Mouse (Mus musculus) hindbrain, embryonic 12.5 days (tissue): ENCODE measurements at regions not wholly inside any gene's neighbourhood (a gene's known extent, or its start where the extent isn't known, plus 50 kb on each side); places are given as distances from the start of the nearest gene placed in this dataset.
A peak's percentile ranks its signal among the peaks of the same experiment; 100 is the strongest.

Source experiments
- ATAC-seq: fragments of 200-750 bp; cut with Nextera tagmentation; 2 replicates; pipeline ENCODE4 v1.8.0; 2017; ENCODE audit warnings: moderate TSS enrichment; ENCODE audit not compliant: low FRiP score
- H3K27ac ChIP-seq: fragments of 300-500 bp; sonication (generic); 2 replicates; pipeline ENCODE4 v1.5.1; 2016; ENCODE audit warnings: mild to moderate bottlenecking
- H3K27me3 ChIP-seq: fragments of 300-500 bp; sonication (generic); 2 replicates; pipeline ENCODE4 v1.6.1; 2016; ENCODE audit warnings: mild to moderate bottlenecking
- H3K36me3 ChIP-seq: fragments of 300-500 bp; sonication (generic); 2 replicates; pipeline ENCODE4 v1.6.1; 2016; ENCODE audit warnings: mild to moderate bottlenecking
- H3K4me1 ChIP-seq: fragments of 300-500 bp; sonication (generic); 2 replicates; pipeline ENCODE4 v1.6.1; 2016
- H3K4me2 ChIP-seq: fragments of 300-500 bp; sonication (generic); replicated peaks from 2 replicates; pipeline ENCODE4 v1.6.1; 2016; ENCODE audit warnings: mild to moderate bottlenecking
- H3K4me3 ChIP-seq: fragments of 300-500 bp; sonication (generic); 2 replicates; pipeline ENCODE4 v1.5.1; 2016; ENCODE audit warnings: mild to moderate bottlenecking
- H3K9ac ChIP-seq: fragments of 300-500 bp; sonication (generic); 2 replicates; pipeline ENCODE4 v1.6.1; 2016; ENCODE audit warnings: mild to moderate bottlenecking, moderate library complexity
- H3K9me3 ChIP-seq: fragments of 300-500 bp; sonication (generic); replicated peaks from 2 replicates; pipeline ENCODE4 v1.6.1; 2016; ENCODE audit warnings: mild to moderate bottlenecking
- WGBS: fragments of 180-500 bp; shearing (Covaris S2); methylation state at CpG from one replicate; pipeline ENCODE4 v1.1.7; 2016; 5-methylcytosine and 5-hydroxymethylcytosine counted together

DNA sequence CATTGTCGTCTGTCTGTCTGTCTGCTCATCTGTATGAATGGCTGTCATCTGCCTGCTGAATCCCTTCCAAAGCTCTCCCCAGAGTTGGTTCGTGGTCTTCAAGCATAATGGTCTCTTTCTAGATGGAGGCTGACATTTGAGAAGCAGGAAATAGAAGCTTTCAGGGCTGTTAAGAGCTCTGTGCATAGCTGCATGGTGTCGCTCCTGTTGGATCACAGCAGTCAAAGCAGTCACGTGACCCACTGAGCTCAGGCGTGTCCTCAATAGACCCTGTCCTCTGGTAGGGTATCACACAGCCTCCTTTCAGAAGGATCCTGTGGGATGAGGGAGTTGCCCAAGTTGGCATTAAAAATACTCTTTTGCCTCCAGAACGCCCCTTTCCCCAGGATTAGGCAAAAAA, 142.4 kb downstream of the Ppp4r2 start:
- Histone ChIP-seq H3K27ac (0 out of 2 replicates have a peak overlapping the region, but pooled peaks have one; percentile 52), H3K27me3 (no peaks in the 10 kb centered on the region), H3K9me3 (no peaks in the 10 kb centered on the region), H3K36me3 (no peaks in the 10 kb centered on the region), H3K4me1 (peaks cover 38% of the 10 kb centered on the region), H3K4me3 (no peak overlapping the region), H3K4me2 (no peak overlapping the region), H3K9ac (no peak overlapping the region)
- WGBS, result 47% methylated on average over 6 of the region's 6 CpGs
- ATAC-seq, result no peak

DNA sequence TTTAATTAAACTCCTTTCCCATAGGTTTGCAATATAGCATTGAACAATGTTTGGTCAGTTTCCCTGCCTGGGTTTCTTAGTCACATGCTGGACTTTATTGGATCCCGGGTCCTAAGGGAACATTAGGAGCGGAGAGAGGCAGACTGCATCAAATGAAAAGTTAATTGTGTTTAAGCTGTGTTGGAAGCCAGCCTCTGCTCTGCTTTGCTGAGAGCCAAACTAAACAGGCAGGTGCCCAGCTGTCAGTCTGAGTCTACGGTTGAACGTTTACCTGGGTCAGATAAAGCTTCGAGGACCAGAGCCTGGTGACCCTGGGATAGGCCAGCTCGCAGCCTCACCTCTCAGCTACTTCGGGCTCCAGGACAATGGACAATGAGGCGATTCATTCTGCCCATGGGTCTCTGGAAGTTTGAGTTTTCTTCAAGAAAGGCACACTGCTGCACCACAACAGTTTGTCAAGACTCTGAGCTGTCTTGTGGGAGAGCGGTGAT, 143.8 kb downstream of the Ppp4r2 start:
- peaks cover 28% of the 10 kb centered on the region for H3K4me1 ChIP-seq
- no peaks in the 10 kb centered on the region for H3K27me3 ChIP-seq
- no peak overlapping the region for H3K9ac ChIP-seq
- H3K4me3 ChIP-seq, result no peak overlapping the region
- no peaks in the 10 kb centered on the region for H3K9me3 ChIP-seq
- WGBS, result 49% methylated on average over 9 of the region's 9 CpGs
- peak overlapping the region; percentile 71; the same call in 1 of the 2 replicates for H3K27ac ChIP-seq
- no peak overlapping the region for H3K4me2 ChIP-seq
- no peaks in the 10 kb centered on the region for H3K36me3 ChIP-seq
- 0 out of 2 replicates have a peak, but pooled peaks have one; percentile 28 for ATAC-seq

DNA sequence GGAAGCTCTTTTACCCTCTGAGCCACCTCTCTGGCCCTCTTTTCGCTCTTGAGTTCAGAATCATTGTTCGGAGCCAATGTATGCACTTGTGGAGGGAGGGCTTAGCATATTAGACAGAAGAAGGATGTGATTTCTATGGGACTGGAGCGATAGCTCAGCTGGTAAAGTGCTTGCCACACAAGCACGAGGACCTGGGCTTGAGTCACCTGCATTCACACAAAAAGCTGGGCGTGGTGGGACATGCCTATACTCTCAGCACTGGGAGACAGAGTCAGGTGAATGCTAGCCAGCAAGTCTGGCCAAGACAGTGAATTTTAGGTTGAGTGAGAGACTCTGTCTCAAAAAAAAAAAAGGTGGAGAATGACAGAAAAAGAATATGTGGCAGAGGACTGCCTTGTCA, 144.7 kb downstream of the Ppp4r2 start:
- 85% methylated on average over 5 of the region's 5 CpGs for WGBS
- no peak for ATAC-seq
- peak overlapping the region; percentile 71 for H3K27ac ChIP-seq
- H3K4me2 ChIP-seq, result no peak overlapping the region
- H3K4me1 ChIP-seq, result peaks cover 28% of the 10 kb centered on the region
- no peaks in the 10 kb centered on the region for H3K27me3 ChIP-seq
- H3K9ac ChIP-seq, result no peak overlapping the region
- H3K9me3 ChIP-seq, result no peaks in the 10 kb centered on the region
- H3K36me3 ChIP-seq, result no peaks in the 10 kb centered on the region
- no peak overlapping the region for H3K4me3 ChIP-seq

DNA sequence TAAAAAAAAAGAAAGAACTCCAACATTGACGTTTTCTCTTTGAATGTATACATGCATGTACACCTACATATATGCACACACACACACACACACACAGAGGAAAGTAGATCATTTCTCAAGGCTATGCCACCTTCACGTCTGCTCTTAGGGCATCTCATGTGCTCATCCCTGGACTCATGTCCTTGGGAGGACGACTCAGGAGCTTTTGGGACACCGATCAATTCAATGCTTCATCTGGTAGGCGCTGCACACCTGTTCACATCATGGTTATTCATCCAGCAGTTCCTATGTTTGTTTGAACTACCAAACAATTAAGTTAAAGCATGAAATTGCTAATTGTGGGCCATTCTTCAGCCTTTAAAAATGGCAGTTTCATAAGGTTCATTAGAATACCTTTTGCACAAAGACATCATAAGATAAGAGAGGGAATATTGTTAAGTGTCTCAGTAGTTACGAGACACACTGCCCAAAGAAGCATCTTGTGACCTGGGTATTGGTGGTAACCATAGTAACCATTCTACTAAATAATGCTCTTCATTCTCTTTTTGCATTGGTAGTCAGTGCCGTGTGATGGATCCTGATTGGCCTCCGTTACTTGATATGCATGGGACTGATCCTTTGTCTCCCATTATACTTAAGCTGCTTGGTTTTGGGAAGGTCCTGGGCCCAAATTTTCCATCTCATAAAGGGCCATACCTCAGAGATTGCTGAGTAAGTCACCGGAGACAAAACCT, 145.5 kb downstream of the Ppp4r2 start:
- no peaks in the 10 kb centered on the region for H3K9me3 ChIP-seq
- no peak overlapping the region for H3K4me3 ChIP-seq
- H3K4me1 ChIP-seq, result peaks cover 30% of the 10 kb centered on the region
- ATAC-seq, result no peak
- H3K36me3 ChIP-seq, result no peaks in the 10 kb centered on the region
- no peaks in the 10 kb centered on the region for H3K27me3 ChIP-seq
- no peak overlapping the region for H3K9ac ChIP-seq
- no peak overlapping the region for H3K27ac ChIP-seq
- no peak overlapping the region for H3K4me2 ChIP-seq
- WGBS, result 75% methylated on average over 9 of the region's 9 CpGs

DNA sequence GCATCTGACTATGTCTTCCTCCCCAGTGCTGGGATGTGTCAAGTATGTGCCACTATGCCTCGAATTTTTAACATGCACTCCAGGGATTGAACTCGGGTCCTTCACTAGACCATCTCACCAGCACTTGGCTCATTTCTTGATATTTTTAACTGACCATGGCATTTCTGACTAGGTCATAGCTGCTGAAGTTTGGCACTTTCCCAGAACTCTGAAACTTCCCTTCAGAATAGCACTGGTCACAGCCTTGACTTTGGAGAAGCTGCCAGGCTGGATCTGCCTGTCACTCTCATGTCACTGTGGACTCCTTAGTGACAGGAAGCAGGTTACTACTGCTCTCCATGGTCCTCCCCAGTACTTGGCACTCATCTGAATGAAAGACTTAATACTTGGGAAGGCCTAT, 146.7 kb downstream of the Ppp4r2 start:
- no peaks in the 10 kb centered on the region for H3K36me3 ChIP-seq
- H3K27me3 ChIP-seq, result no peaks in the 10 kb centered on the region
- WGBS, result 91% methylated on average over 2 of the region's 2 CpGs
- H3K27ac ChIP-seq, result no peak overlapping the region
- no peaks in the 10 kb centered on the region for H3K9me3 ChIP-seq
- H3K4me1 ChIP-seq, result peaks cover 30% of the 10 kb centered on the region
- ATAC-seq, result no peak
- H3K9ac ChIP-seq, result no peak overlapping the region
- no peak overlapping the region for H3K4me2 ChIP-seq
- H3K4me3 ChIP-seq, result no peak overlapping the region

DNA sequence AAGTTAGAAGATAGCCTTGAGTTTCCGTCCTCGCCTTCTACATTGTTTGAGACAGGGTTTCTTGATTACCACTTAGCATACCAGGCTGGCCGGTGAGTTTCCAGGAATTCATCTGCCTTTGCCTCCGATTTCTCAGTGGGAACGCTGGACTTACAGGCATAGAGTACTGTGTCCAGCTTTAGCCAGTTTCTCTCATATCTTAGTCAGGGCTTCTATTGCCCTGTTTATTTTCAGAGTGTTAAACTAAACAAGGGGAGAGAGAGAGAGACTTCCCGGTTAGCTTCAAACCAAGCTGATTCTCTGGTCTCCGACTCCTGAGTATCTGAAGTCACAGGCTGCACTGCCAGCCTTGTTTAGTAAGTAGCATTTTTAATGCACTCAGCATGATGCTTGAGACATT, 151.4 kb downstream of the Ppp4r2 start:
- no peak overlapping the region for H3K27ac ChIP-seq
- H3K9ac ChIP-seq, result no peak overlapping the region
- no peaks in the 10 kb centered on the region for H3K9me3 ChIP-seq
- 64% methylated on average over 7 of the region's 7 CpGs for WGBS
- ATAC-seq, result no peak
- H3K27me3 ChIP-seq, result no peaks in the 10 kb centered on the region
- H3K36me3 ChIP-seq, result no peaks in the 10 kb centered on the region
- no peak overlapping the region for H3K4me2 ChIP-seq
- peaks cover 2% of the 10 kb centered on the region; the same call in 1 of the 2 replicates for H3K4me1 ChIP-seq
- H3K4me3 ChIP-seq, result no peak overlapping the region

DNA sequence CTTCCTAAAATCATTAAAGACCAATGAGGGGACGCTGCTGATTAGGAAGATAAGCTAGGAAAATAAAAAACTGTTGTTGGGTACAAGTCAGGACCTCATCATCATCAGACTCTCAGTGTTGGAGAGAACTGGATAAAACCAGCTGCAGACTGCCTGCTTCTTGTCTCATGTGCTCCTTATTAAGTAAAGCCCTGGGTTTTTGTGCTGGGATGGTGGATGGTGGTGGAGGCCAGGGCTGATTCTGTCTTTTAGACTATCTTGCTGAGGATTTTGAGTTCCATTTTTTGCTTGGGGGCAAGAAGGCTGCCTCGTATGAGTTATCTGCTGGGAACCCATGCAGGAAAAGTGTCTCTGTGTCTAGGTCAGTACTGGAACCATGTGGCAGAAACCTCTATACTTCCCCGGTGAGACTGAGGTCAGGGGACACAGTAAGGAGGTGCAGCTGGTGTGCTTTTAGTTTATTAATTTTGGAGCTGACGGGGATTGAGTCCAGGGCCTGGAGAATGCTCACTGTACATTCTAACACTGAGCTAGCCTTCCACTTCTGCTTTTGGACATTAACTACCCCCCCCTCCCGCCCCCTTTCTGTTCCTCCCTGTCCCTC, 152.0 kb downstream of the Ppp4r2 start:
- ATAC-seq, result no peak
- Histone ChIP-seq H3K9ac (no peak overlapping the region), H3K4me1 (peaks cover 2% of the 10 kb centered on the region; the same call in 1 of the 2 replicates), H3K27ac (no peak overlapping the region), H3K4me2 (no peak overlapping the region), H3K27me3 (no peaks in the 10 kb centered on the region), H3K4me3 (no peak overlapping the region), H3K36me3 (no peaks in the 10 kb centered on the region), H3K9me3 (no peaks in the 10 kb centered on the region)
- 65% methylated on average over 5 of the region's 5 CpGs for WGBS

DNA sequence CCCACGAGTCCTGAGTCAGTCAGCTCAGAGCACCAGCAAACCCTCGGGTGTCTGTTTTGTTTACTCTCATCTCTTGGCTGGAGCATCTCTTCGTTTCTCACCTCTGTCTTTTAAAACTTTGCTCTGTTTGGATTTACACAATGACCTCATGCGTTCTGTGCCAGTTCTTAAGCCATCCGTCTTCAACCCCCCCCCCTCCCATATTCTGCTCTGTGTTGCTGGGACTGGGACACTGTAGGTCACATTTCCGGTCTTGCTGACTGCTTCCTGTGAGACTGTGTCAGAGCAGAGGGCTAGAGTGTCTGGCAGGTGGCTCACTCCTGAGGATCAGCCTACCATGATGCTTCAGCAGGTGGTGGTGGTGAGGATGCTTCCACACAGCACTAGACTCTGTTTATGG, 155.1 kb downstream of the Ppp4r2 start:
- no peaks in the 10 kb centered on the region for H3K27me3 ChIP-seq
- H3K9ac ChIP-seq, result no peak overlapping the region
- H3K4me2 ChIP-seq, result no peak overlapping the region
- H3K9me3 ChIP-seq, result no peaks in the 10 kb centered on the region
- no peak for ATAC-seq
- H3K27ac ChIP-seq, result no peak overlapping the region
- peaks cover 7% of the 10 kb centered on the region; the same call in 1 of the 2 replicates for H3K4me1 ChIP-seq
- 70% methylated on average over 6 of the region's 6 CpGs for WGBS
- no peaks in the 10 kb centered on the region for H3K36me3 ChIP-seq
- H3K4me3 ChIP-seq, result no peak overlapping the region

DNA sequence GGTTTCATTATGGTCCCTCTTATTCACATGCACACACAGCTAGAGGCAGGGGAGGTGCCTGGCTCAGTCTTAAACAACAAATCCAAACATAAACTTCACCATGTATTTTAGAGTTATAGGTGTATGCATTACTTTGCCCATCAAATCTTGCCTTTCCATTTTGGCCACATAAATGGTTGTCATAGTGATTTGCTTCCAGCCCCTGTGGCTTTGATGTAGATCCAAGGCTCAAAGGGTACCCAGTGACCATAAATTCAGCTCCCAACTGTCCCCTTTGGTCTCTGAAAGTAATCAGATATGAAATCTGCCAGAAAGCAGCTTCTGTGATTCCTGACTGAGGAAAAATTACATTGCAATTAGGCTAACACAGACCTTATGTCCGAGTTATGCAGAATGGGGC, 160.0 kb downstream of the Ppp4r2 start:
- Histone ChIP-seq H3K36me3 (no peaks in the 10 kb centered on the region), H3K4me1 (peaks cover 17% of the 10 kb centered on the region; the same call in 1 of the 2 replicates), H3K4me3 (no peak overlapping the region), H3K4me2 (no peak overlapping the region), H3K27me3 (no peaks in the 10 kb centered on the region), H3K9me3 (no peaks in the 10 kb centered on the region), H3K9ac (no peak overlapping the region), H3K27ac (no peak overlapping the region)
- 89% methylated on average over 1 of the region's 1 CpGs for WGBS
- no peak for ATAC-seq

DNA sequence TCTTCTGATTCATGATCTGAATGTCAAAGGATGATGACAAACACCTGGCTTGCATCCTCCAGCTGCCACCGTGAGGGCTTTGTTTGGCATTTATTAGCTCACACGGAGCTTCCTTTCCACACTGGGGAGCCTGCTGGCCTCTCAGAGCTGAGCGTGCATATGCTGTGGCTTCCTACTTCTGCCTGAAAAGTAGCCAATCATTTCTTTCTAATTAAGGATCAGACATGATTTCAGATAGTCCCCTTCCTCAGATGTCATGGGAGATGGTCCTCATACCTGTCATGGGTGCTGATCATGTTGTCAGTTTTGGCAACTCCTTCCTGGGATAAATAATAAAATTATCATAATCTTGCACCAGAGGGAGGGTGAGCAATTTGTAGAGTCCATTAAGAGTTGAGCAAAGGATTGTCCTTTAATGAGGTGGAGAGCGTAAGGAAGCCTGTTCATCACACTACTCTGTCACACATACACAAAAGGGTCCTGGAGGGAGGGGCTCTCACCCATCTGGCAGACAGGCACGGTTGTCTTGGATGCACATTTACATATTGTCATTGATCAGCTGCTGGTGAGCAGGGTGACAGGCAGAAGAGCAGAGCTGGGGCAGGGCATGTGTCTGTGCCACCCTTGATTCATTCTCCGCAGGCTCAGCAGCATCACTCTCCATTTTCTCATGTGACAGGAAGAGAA, 162.6 kb downstream of the Ppp4r2 start:
- peaks cover 17% of the 10 kb centered on the region; the same call in 1 of the 2 replicates for H3K4me1 ChIP-seq
- H3K9ac ChIP-seq, result no peak overlapping the region
- WGBS, result 24% methylated on average over 6 of the region's 6 CpGs
- peak overlapping the region; percentile 14; the same call in 1 of the 2 replicates for H3K27ac ChIP-seq
- ATAC-seq, result peak; percentile 94
- no peaks in the 10 kb centered on the region for H3K9me3 ChIP-seq
- no peak overlapping the region for H3K4me3 ChIP-seq
- H3K36me3 ChIP-seq, result no peaks in the 10 kb centered on the region
- no peaks in the 10 kb centered on the region for H3K27me3 ChIP-seq
- no peak overlapping the region for H3K4me2 ChIP-seq

DNA sequence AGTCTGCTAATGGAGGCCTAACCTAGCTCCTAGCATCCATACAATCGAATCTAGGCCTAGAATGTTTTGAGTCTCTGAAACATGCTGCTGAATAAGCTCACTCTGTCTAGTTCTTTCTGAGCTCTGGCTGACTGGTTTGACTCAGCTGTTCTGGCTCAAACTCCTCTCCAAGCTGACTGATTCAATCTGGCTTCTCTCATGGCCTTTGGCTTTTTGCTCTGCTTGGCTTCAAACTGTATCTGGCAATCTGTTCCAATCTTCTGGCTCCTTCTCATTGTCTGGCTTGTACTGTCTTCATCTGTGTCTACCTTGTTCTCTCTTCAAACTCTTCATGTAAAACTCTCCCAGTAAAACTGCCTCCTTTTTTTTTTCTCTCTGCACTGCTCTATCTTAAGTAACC, 164.9 kb downstream of the Ppp4r2 start:
- Histone ChIP-seq H3K4me1 (peaks cover 18% of the 10 kb centered on the region; the same call in 1 of the 2 replicates), H3K9me3 (no peaks in the 10 kb centered on the region), H3K4me3 (no peak overlapping the region), H3K27me3 (no peaks in the 10 kb centered on the region), H3K27ac (no peak overlapping the region), H3K4me2 (no peak overlapping the region), H3K36me3 (no peaks in the 10 kb centered on the region), H3K9ac (no peak overlapping the region)
- 86% methylated on average over 1 of the region's 1 CpGs for WGBS
- no peak for ATAC-seq

DNA sequence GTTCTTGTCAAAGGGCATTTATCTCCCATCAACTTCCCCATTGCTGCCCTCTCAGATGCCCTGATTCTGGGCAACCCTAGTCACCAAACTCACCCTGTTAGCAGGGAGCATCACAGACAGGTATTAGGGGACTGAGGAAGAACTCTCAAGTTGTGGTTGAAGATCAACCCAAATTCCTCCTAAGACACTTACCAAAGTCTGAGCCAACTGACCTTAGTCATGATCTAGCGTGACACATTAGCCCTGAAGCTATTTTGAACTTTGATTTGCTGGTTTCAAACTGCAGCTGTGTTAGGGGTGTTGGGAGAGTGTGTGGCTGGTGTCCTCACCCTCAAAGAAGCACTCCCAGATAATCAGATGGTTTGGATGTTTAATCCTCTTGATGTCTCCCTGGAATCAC, 170.5 kb downstream of the Ppp4r2 start:
- no peaks in the 10 kb centered on the region for H3K36me3 ChIP-seq
- no peak overlapping the region for H3K9ac ChIP-seq
- WGBS, result 85% methylated on average over 1 of the region's 1 CpGs
- H3K27ac ChIP-seq, result no peak overlapping the region
- no peaks in the 10 kb centered on the region for H3K27me3 ChIP-seq
- H3K4me3 ChIP-seq, result no peak overlapping the region
- H3K9me3 ChIP-seq, result no peaks in the 10 kb centered on the region
- H3K4me1 ChIP-seq, result 0 out of 2 replicates have a peak, but pooled peaks cover 6% of the 10 kb centered on the region
- no peak for ATAC-seq
- no peak overlapping the region for H3K4me2 ChIP-seq
